Mouse (Mus musculus) kidney, postnatal 0 days (tissue): ENCODE measurements around the gene Dlgap1. TPM values are rescaled to one million over a fixed set of nuclear protein-coding genes. Genes with fewer than 3 reads are reported as not detected.
A peak's percentile ranks its signal among the peaks of the same experiment; 100 is the strongest.

Experiments
- ATAC-seq: fragments of 200-750 bp; cut with Nextera tagmentation; replicated peaks from 2 replicates; pipeline ENCODE4 v1.8.0; 2017; ENCODE audit warnings: low read depth, moderate number of reproducible peaks, moderate TSS enrichment, moderate library complexity; ENCODE audit not compliant: low FRiP score
- DNase-seq: peaks from one replicate; pipeline ENCODE4 v3.0.0-alpha.2; 2016; ENCODE audit warnings: low spot score
- H3K27ac ChIP-seq: fragments of 300-500 bp; sonication (generic); 2 replicates; pipeline ENCODE4 v1.5.1; 2014; ENCODE audit warnings: mild to moderate bottlenecking
- H3K27me3 ChIP-seq: fragments of 300-500 bp; sonication (generic); 2 replicates; pipeline ENCODE4 v1.6.1; 2014; ENCODE audit warnings: low read length, mixed read lengths; ENCODE audit not compliant: insufficient read depth
- H3K36me3 ChIP-seq: fragments of 300-500 bp; sonication (generic); 2 replicates; pipeline ENCODE4 v1.6.1; 2014; ENCODE audit warnings: low read length, mixed read lengths; ENCODE audit not compliant: insufficient read depth
- H3K4me1 ChIP-seq: fragments of 300-500 bp; sonication (generic); replicated peaks from 2 replicates; pipeline ENCODE4 v1.6.1; 2014; ENCODE audit warnings: antibody characterized with exemption, low read length, mixed read lengths; ENCODE audit not compliant: insufficient read depth
- H3K4me2 ChIP-seq: fragments of 300-500 bp; sonication (generic); 2 replicates; pipeline ENCODE4 v1.6.1; 2014; ENCODE audit warnings: mild to moderate bottlenecking, low read length, moderate library complexity, mixed read lengths
- H3K4me3 ChIP-seq: fragments of 300-500 bp; sonication (generic); replicated peaks from 2 replicates; pipeline ENCODE4 v1.5.1; 2014; ENCODE audit warnings: low read depth, low read length
- H3K9ac ChIP-seq: fragments of 300-500 bp; sonication (generic); 2 replicates; pipeline ENCODE4 v1.6.1; 2014; ENCODE audit warnings: low read depth, low read length
- H3K9me3 ChIP-seq: fragments of 300-500 bp; sonication (generic); replicated peaks from 2 replicates; pipeline ENCODE4 v1.6.1; 2016; ENCODE audit warnings: low read length, inconsistent platforms, mixed read lengths
- CTCF ChIP-seq: IDR thresholded peaks from 2 replicates; pipeline ENCODE4 v1.5.1; 2016; ENCODE audit warnings: antibody characterized with exemption, low read depth, mild to moderate bottlenecking, moderate library complexity
- WGBS: fragments of 180-500 bp; shearing (Covaris S2); extraction: QIAGEN DNeasy Blood & Tissue Kit; methylation state at CpG from one replicate; pipeline ENCODE4 v1.1.7; 2014; 5-methylcytosine and 5-hydroxymethylcytosine counted together
- polyA plus RNA-seq: library from polyadenylated mRNA; unstranded; fragments of >200 nt; fragmentation: Nextera tagmentation; extraction: Ambion mirVana; gene quantifications from 2 replicates; pipeline ENCODE4 v1.2.1, GENCODE M21; 2015

Gene Dlgap1
- polyA plus RNA-seq, 1 experiment from 2014 or later = 3.6 TPM

GRCm38 (mm10) chr17:70706976-70707818, 738.3 kb downstream of the Dlgap1 start:
- Histone ChIP-seq H3K36me3 (no peaks in the 10 kb centered on the region), H3K4me1 (no peaks in the 10 kb centered on the region), H3K27me3 (no peaks in the 10 kb centered on the region), H3K27ac (no peak overlapping the region), H3K4me3 (no peak overlapping the region), H3K9ac (no peak overlapping the region), H3K4me2 (peak overlapping the region; percentile 41), H3K9me3 (no peaks in the 10 kb centered on the region)
- TF ChIP-seq CTCF = peak; percentile 97
- ATAC-seq (peak; percentile 73), DNase-seq (peak; percentile 93)
- 4% methylated on average over 28 of the region's 28 CpGs for WGBS

- H3K9ac ChIP-seq = no peak overlapping the region
- no peaks in the 10 kb centered on the region for H3K9me3 ChIP-seq
- no peak for TF ChIP-seq CTCF
- H3K27me3 ChIP-seq = no peaks in the 10 kb centered on the region
- no peaks in the 10 kb centered on the region for H3K4me1 ChIP-seq
- 25% methylated on average over 6 of the region's 6 CpGs for WGBS
- ATAC-seq = 0 out of 2 replicates have a peak, but pooled peaks have one; percentile 18
- no peak for DNase-seq
- no peak overlapping the region; the same call in 1 of the 2 replicates for H3K4me2 ChIP-seq
- H3K4me3 ChIP-seq = no peak overlapping the region
- no peak overlapping the region for H3K27ac ChIP-seq
- no peaks in the 10 kb centered on the region for H3K36me3 ChIP-seq
These were observed 738.9 kb downstream of the Dlgap1 start for GRCm38 (mm10) chr17:70707819-70708140.

- no peaks in the 10 kb centered on the region for H3K4me1 ChIP-seq
- no peak for TF ChIP-seq CTCF
- no peaks in the 10 kb centered on the region for H3K27me3 ChIP-seq
- ATAC-seq (no peak), DNase-seq (no peak)
- H3K4me2 ChIP-seq = no peak overlapping the region
- no peaks in the 10 kb centered on the region for H3K9me3 ChIP-seq
- no peak overlapping the region for H3K9ac ChIP-seq
- 47% methylated on average over 5 of the region's 5 CpGs for WGBS
- H3K27ac ChIP-seq = no peak overlapping the region
- no peak overlapping the region for H3K4me3 ChIP-seq
- H3K36me3 ChIP-seq = no peaks in the 10 kb centered on the region
These were observed 740.7 kb downstream of the Dlgap1 start for GRCm38 (mm10) chr17:70709545-70709944.

GRCm38 (mm10) chr17:70713470-70713869, 744.6 kb downstream of the Dlgap1 start:
- Histone ChIP-seq H3K9me3 (no peaks in the 10 kb centered on the region), H3K27ac (no peak overlapping the region), H3K4me1 (no peaks in the 10 kb centered on the region), H3K4me3 (no peak overlapping the region), H3K9ac (no peak overlapping the region), H3K36me3 (no peaks in the 10 kb centered on the region), H3K4me2 (no peak overlapping the region), H3K27me3 (no peaks in the 10 kb centered on the region)
- DNase-seq (no peak), ATAC-seq (no peak)
- 51% methylated on average over 10 of the region's 10 CpGs for WGBS
- no peak for TF ChIP-seq CTCF

- H3K9ac ChIP-seq = no peak overlapping the region
- whole genome bisulfite sequencing = 68% methylated on average over 11 of the region's 11 CpGs
- H3K4me3 ChIP-seq = no peak overlapping the region
- H3K9me3 ChIP-seq = no peaks in the 10 kb centered on the region
- no peaks in the 10 kb centered on the region for H3K4me1 ChIP-seq
- H3K27me3 ChIP-seq = no peaks in the 10 kb centered on the region
- peak; percentile 50 for DNase-seq
- no peaks in the 10 kb centered on the region for H3K36me3 ChIP-seq
- no peak; the same call in 1 of the 2 replicates for ATAC-seq
- no peak overlapping the region for H3K27ac ChIP-seq
- no peak for TF ChIP-seq CTCF
- no peak overlapping the region for H3K4me2 ChIP-seq
These were observed 750.9 kb downstream of the Dlgap1 start for GRCm38 (mm10) chr17:70719684-70720324.

GRCm38 (mm10) chr17:70720766-70721165, 751.9 kb downstream of the Dlgap1 start:
- H3K4me1 ChIP-seq = no peaks in the 10 kb centered on the region
- ATAC-seq (peak; percentile 52; the same call in 1 of the 2 replicates), DNase-seq (peak; percentile 75)
- H3K27ac ChIP-seq = no peak overlapping the region
- no peaks in the 10 kb centered on the region for H3K9me3 ChIP-seq
- peak; percentile 51 for TF ChIP-seq CTCF
- H3K4me2 ChIP-seq = no peak overlapping the region
- no peaks in the 10 kb centered on the region for H3K36me3 ChIP-seq
- 20% methylated on average over 8 of the region's 8 CpGs for WGBS
- no peak overlapping the region for H3K9ac ChIP-seq
- no peak overlapping the region for H3K4me3 ChIP-seq
- H3K27me3 ChIP-seq = no peaks in the 10 kb centered on the region
